Mouse (Mus musculus) megakaryocyte, embryonic 14.5 days (primary cell): Measurements from ENCODE around the gene Zfp777. TPM values are rescaled to one million over a fixed set of nuclear protein-coding genes. Genes with fewer than 3 reads are reported as not detected.

Experiments
- H3K27me3 ChIP-seq: replicated peaks from 2 replicates; pipeline ENCODE3; 2012; ENCODE audit warnings: inconsistent platforms
- H3K36me3 ChIP-seq: replicated peaks from 2 replicates; pipeline ENCODE3; 2012; ENCODE audit warnings: low read length, inconsistent platforms, mixed read lengths
- H3K4me1 ChIP-seq: 2 replicates; pipeline ENCODE4 v1.6.1; 2012; ENCODE audit warnings: inconsistent platforms
- H3K4me3 ChIP-seq: replicated peaks from 2 replicates; pipeline ENCODE3; 2012; ENCODE audit warnings: moderate library complexity, mild to moderate bottlenecking, inconsistent platforms
- H3K9me3 ChIP-seq: 2 replicates; pipeline ENCODE4 v1.6.1; 2012; ENCODE audit warnings: inconsistent platforms
- FLI1 ChIP-seq: IDR thresholded peaks from 2 replicates; pipeline ENCODE4 v1.6.1; 2012; ENCODE audit warnings: low read length, inconsistent platforms, mixed read lengths
- GATA1 ChIP-seq: IDR thresholded peaks from 3 replicates; pipeline ENCODE4 v1.6.1; 2012; ENCODE audit warnings: mixed read lengths, low read length, inconsistent platforms, borderline replicate concordance
- polyA plus RNA-seq: library from polyadenylated mRNA; stranded (reverse); fragments of >175 nt; gene quantifications from 2 replicates; pipeline ENCODE4 v1.2.3, GENCODE M21; 2012; ENCODE audit warnings: low replicate concordance; ENCODE audit not compliant: insufficient read depth

Gene Zfp777
- polyA plus RNA-seq, 1 experiment: 27.0 TPM

DNA sequence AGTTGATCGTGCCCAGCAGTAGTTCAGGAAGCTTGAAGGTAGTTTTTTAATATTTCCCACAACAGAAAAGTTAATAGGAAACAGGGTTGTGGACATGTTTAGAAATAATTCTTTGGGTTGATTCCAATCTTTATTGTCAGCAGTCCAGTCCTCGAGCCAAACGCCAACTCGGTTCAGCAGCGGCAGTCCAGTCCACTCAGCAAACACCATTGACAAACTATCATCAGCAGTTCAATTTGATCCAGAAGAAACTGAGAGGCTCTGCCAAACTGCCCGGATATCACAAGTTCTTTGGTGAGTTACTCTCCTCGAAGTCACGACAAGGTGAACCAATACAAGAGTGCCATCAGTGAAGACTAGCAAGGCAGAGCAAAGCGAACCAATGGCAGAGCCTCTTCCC is 53.0 kb downstream of the Zfp777 start:
- Histone ChIP-seq H3K9me3 (peaks cover 18% of the 10 kb centered on the region), H3K36me3 (no peaks in the 10 kb centered on the region), H3K27me3 (peaks cover 5% of the 10 kb centered on the region), H3K4me3 (no peak overlapping the region), H3K4me1 (peaks cover 5% of the 10 kb centered on the region; the same call in 1 of the 2 replicates)
- TF ChIP-seq GATA1: no peak
- TF ChIP-seq FLI1: no peak

DNA sequence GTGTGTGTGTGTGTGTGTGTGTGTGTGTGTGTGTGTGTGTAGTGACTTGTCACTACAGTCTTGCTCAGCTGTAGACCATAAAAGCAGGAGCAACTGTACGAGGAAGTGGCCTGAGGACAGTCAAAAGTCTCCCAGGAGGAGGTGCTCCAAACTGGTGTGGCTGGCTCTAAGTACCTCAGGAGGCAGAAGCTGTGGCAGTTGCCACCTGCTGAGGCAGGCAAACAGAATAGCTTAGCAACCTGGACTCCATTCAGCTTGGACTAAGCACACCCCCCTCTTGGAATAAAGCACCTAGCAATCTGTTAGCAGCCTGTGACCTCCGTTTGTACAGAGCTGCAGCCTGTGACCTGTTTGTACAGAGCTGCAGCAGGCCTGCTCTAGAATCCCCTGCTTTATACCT is 64.8 kb downstream of the Zfp777 start:
- H3K4me1 ChIP-seq: peaks cover 7% of the 10 kb centered on the region
- TF ChIP-seq FLI1: no peak
- TF ChIP-seq GATA1: no peak
- no peak overlapping the region for H3K4me3 ChIP-seq
- peaks cover 18% of the 10 kb centered on the region for H3K27me3 ChIP-seq
- H3K36me3 ChIP-seq: no peaks in the 10 kb centered on the region
- H3K9me3 ChIP-seq: peaks cover 3% of the 10 kb centered on the region; the same call in 1 of the 2 replicates

DNA sequence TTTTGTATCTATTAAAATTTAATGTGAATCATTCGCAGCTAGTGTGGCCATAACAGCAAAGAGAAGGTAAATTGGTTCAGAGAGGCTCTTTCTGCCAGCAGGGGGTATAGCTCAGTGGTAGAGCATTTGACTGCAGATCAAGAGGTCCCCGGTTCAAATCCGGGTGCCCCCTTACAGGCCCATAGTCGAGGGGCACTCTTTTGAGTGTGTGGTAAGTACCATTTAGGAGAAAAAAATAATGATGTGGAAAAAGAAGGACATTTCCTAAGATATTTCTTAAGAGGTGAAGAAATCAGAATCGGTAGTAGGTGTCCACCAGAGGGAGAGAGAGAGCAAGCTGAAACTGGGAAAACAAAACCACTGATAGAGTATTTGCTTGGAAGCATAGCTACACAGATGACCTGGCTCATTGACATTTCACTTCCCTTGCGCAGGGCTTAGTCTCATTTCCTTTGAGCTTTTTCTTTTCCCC is 69.8 kb downstream of the Zfp777 start:
- H3K4me3 ChIP-seq: no peak overlapping the region
- no peaks in the 10 kb centered on the region for H3K36me3 ChIP-seq
- peaks cover 7% of the 10 kb centered on the region; the same call in 1 of the 2 replicates for H3K4me1 ChIP-seq
- TF ChIP-seq FLI1 (no peak), GATA1 (no peak)
- no peaks in the 10 kb centered on the region for H3K9me3 ChIP-seq
- H3K27me3 ChIP-seq: peaks cover 3% of the 10 kb centered on the region

DNA sequence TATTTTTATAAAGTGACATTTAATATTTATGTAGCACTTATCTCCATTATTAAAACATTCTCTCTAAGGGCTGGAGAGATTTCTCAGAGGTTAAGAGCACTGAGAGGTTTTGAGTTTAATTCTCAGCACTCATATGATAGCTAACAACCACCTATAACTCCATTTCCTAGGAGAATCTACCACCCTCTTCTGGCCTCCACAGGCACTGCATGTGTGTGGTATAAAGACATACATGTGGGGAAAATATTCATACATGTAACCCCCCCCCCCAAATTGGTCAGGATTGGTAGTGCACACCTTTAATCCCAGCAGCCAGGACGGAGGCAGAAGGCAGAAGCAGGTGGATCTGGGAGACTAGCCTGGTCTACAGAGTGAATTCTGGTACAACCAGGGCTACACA is 74.1 kb downstream of the Zfp777 start:
- H3K27me3 ChIP-seq: peaks cover 8% of the 10 kb centered on the region
- no peak overlapping the region for H3K4me3 ChIP-seq
- no peaks in the 10 kb centered on the region for H3K36me3 ChIP-seq
- peaks cover 7% of the 10 kb centered on the region; the same call in 1 of the 2 replicates for H3K4me1 ChIP-seq
- H3K9me3 ChIP-seq: no peaks in the 10 kb centered on the region
- TF ChIP-seq FLI1 (no peak), GATA1 (no peak)

Other genes starting within 250 kb of the Zfp777 start
- gene Pdia4, start 235.5 kb downstream of the Zfp777 start, polyA plus RNA-seq: 2.8 TPM in 1 of 2 replicates, not detected in the other
- gene Zfp786, start 218.0 kb downstream of the Zfp777 start, polyA plus RNA-seq: not detected in 2 replicates
- 0.58 and 1.5 TPM in 2 replicates for gene Zfp398, start 213.2 kb downstream of the Zfp777 start, polyA plus RNA-seq
- gene Zfp282, start 171.7 kb downstream of the Zfp777 start, polyA plus RNA-seq: 6.7 and 17.1 TPM in 2 replicates
- gene Zfp212, start 128.4 kb downstream of the Zfp777 start, polyA plus RNA-seq: 5.4 and 5.7 TPM in 2 replicates
- 3.0 TPM in 1 of 2 replicates, not detected in the other for gene Zfp956, start 95.5 kb downstream of the Zfp777 start, polyA plus RNA-seq
- gene Zfp746, start 37.7 kb upstream of the Zfp777 start, polyA plus RNA-seq: 11.5 and 30.0 TPM in 2 replicates